Mouse (Mus musculus) G1E (cell line): Measurements from ENCODE around the gene Rxfp1.

ENCODE experiments used
- CTCF ChIP-seq: IDR thresholded peaks from 2 replicates; pipeline ENCODE4 v1.5.1; 2012; ENCODE audit warnings: low read depth, low read length, inconsistent platforms, mixed read lengths
- GATA1 ChIP-seq: IDR thresholded peaks from 2 replicates; pipeline ENCODE4 v1.6.1; 2012; ENCODE audit warnings: borderline replicate concordance, low read length, inconsistent platforms, mixed read lengths
- TAL1 ChIP-seq: conservative IDR thresholded peaks from 2 replicates; pipeline ENCODE4 v1.6.1; 2012; ENCODE audit warnings: low read depth, low read length, inconsistent platforms, mixed read lengths

- TF ChIP-seq CTCF: peak; percentile 72
- TF ChIP-seq GATA1: no peak
- no peak for TF ChIP-seq TAL1
These were observed 72.8 kb downstream of the Rxfp1 start for GRCm38 (mm10) chr3:79664787-79665408.
